Mouse (Mus musculus): ENCODE results near the gene Umodl1. TPM values are rescaled to one million over a fixed set of nuclear protein-coding genes. Genes with fewer than 3 reads are reported as not detected.
A peak's percentile ranks its signal among the peaks of the same experiment; 100 is the strongest.

Gene Umodl1
- polyA plus RNA-seq (2016; fragmentation: Nextera tagmentation; extraction: Ambion mirVana) = 0.52 TPM in 1 of 2 replicates, not detected in the other

DNA sequence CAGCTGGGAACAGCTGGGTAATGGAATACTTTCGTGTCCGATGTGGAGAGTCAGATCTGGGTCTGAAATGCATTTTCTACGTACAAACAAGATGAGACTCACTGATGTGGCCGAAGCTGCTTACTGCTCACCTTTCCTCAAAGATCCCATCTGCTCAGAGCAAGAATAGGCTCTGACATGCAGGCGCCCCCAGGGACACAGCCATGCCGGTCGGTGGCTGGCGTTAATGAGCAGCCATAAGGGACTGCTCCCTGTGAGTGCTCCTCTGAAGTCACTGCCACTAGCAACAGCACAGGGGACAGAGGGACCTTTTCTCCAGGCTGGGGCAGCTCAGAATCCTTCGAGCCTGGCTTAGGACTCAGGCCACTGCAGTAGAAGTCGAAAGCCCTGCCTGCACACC lies at the start of gene Umodl1:
TSS of gene Umodl1 (plus strand) at position 301 of the 400 bp plus-strand sequence.
- Histone ChIP-seq H3K9ac (no peak within 1 kb of the TSS), H3K27ac (peak within 1 kb of the TSS; percentile 1; the same call in 1 of the 2 replicates), H3K4me2 (replicated peaks) (no peak within 1 kb of the TSS), H3K27me3 (no peaks in the 10 kb centered on the region), H3K4me3 (no peak within 1 kb of the TSS), H3K36me3 (no peaks in the 10 kb centered on the region), H3K9me3 (replicated peaks) (no peaks in the 10 kb centered on the region), H3K4me1 (peaks cover 9% of the 10 kb centered on the region)
- 52% methylated on average over 10 of the region's 10 CpGs for WGBS
- no peak for ATAC-seq (ENCODE audit: low FRiP score)

DNA sequence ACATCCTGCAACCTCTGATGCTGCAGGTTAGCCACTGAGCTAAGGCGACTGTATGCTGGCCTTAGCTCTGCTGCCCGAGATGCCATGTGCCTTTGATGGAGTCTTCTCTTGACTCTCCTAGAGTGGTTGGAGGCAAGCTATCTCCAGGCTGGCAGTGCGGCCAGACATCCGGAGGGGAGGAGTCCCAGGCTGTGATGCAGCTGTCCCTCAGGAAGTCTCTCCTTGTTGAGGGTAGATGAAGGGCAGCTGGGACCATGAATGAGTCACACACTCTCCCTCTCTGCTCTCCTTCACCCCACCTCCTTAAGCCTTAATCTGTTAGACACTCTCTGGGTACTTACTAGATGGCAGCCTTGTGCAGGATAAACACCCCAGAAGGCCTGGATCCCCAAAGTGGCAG lies 46.9 kb upstream of the Umodl1 start:
- Histone ChIP-seq H3K9me3 (replicated peaks) (no peaks in the 10 kb centered on the region), H3K4me3 (no peak overlapping the region), H3K27ac (no peak overlapping the region), H3K27me3 (peaks cover 17% of the 10 kb centered on the region), H3K9ac (no peak overlapping the region), H3K4me1 (peaks cover 7% of the 10 kb centered on the region), H3K36me3 (no peaks in the 10 kb centered on the region), H3K4me2 (replicated peaks) (no peak overlapping the region)
- ATAC-seq (ENCODE audit: low FRiP score) = no peak
- 79% methylated on average over 4 of the region's 4 CpGs for WGBS

DNA sequence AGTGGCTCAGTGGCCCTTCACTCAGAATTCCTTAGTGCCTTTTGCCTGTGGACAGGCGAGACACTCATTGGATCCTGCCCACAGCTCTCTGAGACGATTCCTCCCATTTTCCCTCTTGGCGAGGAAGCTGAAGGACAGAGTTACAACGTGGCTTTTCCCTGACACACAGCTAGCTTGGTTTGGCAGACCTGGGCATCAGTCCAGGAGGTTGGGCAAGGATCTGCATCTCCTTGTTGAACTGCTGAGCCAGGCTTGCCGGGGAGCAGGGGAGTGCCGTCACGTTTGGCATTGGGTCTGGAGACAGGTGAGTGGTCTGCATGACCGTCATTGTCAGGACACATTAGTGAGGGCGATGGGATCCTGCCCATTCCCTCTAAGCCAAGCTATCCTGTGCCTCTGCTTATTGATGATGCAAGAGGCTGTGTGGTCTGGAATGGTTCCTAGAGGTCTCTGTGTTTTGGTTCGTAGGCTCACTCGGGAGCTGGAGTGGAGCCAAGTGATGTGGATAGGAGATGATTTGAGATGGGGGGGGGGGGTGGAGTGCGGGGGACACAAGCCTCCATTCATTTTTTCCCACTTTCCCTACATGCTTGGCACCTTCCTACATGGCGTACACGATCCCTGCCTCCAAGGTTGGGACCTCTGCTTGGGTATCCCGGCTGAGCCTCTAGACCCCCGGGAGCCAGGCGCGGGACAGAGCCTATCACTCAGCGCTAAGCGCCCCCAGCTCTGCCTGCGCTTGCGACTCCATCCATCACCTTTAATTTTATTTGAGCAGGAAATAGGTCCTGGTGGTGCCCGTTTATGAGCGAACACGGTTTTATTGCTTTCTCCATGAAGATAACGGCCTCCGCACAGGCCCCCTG lies 43.3 kb upstream of the Umodl1 start:
- no peak; the same call in 1 of the 2 replicates for ATAC-seq (ENCODE audit: low FRiP score)
- H3K27me3 ChIP-seq = 0 out of 2 replicates have a peak, but pooled peaks cover 4% of the 10 kb centered on the region
- H3K4me2 ChIP-seq (replicated peaks) = no peak overlapping the region
- H3K4me3 ChIP-seq = no peak overlapping the region
- no peaks in the 10 kb centered on the region for H3K36me3 ChIP-seq
- 77% methylated on average over 27 of the region's 27 CpGs for WGBS
- H3K4me1 ChIP-seq = peaks cover 7% of the 10 kb centered on the region
- no peak overlapping the region for H3K27ac ChIP-seq
- no peak overlapping the region for H3K9ac ChIP-seq
- H3K9me3 ChIP-seq (replicated peaks) = no peaks in the 10 kb centered on the region

DNA sequence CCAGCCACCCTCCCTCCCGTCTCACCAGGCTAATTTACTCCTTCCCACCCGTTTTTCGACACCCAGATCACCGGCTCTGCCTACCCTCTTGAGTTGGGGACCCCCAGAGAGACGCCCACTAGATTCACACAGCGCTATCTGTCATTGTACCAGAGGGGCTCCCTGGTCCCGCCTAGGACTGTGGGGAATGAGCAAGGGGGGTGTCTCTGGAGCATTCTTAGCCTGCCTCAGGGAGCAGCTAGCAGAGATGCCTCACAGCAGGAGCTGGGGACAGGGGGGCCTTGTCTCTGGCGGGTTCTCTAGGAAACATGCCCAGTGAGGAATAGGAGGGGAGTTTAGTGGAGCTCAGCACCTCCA lies 42.7 kb upstream of the Umodl1 start:
- no peak overlapping the region for H3K4me3 ChIP-seq
- ATAC-seq (ENCODE audit: low FRiP score) = 0 out of 2 replicates have a peak, but pooled peaks have one; percentile 32
- no peaks in the 10 kb centered on the region for H3K36me3 ChIP-seq
- H3K27me3 ChIP-seq = 0 out of 2 replicates have a peak, but pooled peaks cover 4% of the 10 kb centered on the region
- no peak overlapping the region for H3K9ac ChIP-seq
- WGBS = 50% methylated on average over 8 of the region's 8 CpGs
- no peak overlapping the region for H3K27ac ChIP-seq
- H3K4me1 ChIP-seq = peaks cover 7% of the 10 kb centered on the region
- no peak overlapping the region for H3K4me2 ChIP-seq (replicated peaks)
- no peaks in the 10 kb centered on the region for H3K9me3 ChIP-seq (replicated peaks)

DNA sequence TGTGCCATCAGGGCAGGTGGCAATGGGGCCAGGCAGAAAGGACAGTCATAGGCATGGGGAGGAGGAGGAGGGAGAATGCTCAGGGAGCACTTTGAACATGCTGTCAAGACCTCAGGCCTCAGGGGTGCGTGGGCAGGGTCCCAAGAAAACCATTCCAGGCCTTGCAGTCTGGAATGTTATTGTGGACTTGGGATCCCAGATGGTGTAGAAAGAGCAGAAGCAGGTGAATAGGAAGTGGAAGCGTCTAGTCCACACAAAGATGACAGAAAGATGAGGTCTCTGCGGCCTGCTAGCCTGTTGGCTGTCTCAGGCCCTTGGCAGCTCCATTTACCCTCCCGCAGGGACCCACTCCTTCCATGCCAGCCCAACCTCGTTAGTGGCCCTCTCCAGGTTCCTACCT lies 41.9 kb upstream of the Umodl1 start:
- Histone ChIP-seq H3K9ac (no peak overlapping the region), H3K9me3 (replicated peaks) (no peaks in the 10 kb centered on the region), H3K27me3 (0 out of 2 replicates have a peak, but pooled peaks cover 4% of the 10 kb centered on the region), H3K36me3 (no peaks in the 10 kb centered on the region), H3K27ac (no peak overlapping the region), H3K4me2 (replicated peaks) (no peak overlapping the region), H3K4me3 (no peak overlapping the region), H3K4me1 (peaks cover 7% of the 10 kb centered on the region)
- WGBS = 78% methylated on average over 5 of the region's 5 CpGs
- ATAC-seq (ENCODE audit: low FRiP score) = no peak

DNA sequence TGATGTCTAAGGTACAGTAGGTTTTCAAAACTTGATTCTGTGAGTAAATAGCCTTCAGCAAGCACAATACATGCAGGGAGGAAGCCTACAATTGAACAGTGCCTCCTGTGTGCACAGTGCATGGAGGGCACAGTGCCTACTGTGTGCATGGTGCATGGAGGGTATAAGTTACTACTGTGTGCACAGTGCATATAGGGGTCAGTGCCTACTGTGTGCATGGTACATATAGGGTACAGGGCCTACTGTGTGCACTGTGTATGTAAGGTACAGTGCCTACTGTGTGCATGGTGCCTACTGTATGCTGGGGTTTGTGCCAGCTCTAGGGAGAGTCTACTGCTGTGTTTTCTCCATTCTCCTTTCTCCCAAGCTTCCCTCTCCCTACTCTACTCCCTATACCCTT lies 40.2 kb upstream of the Umodl1 start:
- H3K27ac ChIP-seq = no peak overlapping the region
- ATAC-seq (ENCODE audit: low FRiP score) = no peak
- H3K4me3 ChIP-seq = no peak overlapping the region

DNA sequence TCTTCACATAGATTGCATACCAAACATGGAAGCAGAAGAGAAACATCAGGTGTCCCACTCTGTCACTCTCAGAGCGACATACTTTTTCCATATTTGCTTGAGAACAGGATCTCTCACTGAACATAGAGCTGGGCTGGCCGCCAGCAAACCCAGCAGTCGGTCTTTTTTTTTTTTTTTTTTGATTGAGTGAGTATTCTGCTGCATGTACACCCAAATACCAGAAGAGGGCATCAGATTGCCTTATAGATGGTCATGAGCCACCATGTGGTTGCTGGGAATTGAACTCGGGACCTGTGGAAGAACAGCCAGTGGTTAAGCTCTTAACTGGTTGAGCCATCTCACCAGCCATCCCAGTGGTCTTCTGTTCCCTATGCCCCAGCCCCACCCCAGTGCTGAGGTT lies 30.9 kb upstream of the Umodl1 start:
- no peak overlapping the region for H3K4me3 ChIP-seq
- no peak overlapping the region for H3K9ac ChIP-seq
- no peaks in the 10 kb centered on the region for H3K27me3 ChIP-seq
- no peak for ATAC-seq (ENCODE audit: low FRiP score)
- H3K4me1 ChIP-seq = no peaks in the 10 kb centered on the region
- H3K27ac ChIP-seq = no peak overlapping the region
- WGBS = 65% methylated on average over 4 of the region's 4 CpGs
- H3K36me3 ChIP-seq = no peaks in the 10 kb centered on the region
- H3K4me2 ChIP-seq (replicated peaks) = no peak overlapping the region
- H3K9me3 ChIP-seq (replicated peaks) = no peaks in the 10 kb centered on the region

More for the DNA sequence above, 40.2 kb upstream of the Umodl1 start:
- Histone ChIP-seq H3K4me1 (peaks cover 7% of the 10 kb centered on the region), H3K9ac (no peak overlapping the region), H3K27me3 (0 out of 2 replicates have a peak, but pooled peaks cover 2% of the 10 kb centered on the region), H3K36me3 (no peaks in the 10 kb centered on the region), H3K9me3 (replicated peaks) (no peaks in the 10 kb centered on the region), H3K4me2 (replicated peaks) (no peak overlapping the region)

DNA sequence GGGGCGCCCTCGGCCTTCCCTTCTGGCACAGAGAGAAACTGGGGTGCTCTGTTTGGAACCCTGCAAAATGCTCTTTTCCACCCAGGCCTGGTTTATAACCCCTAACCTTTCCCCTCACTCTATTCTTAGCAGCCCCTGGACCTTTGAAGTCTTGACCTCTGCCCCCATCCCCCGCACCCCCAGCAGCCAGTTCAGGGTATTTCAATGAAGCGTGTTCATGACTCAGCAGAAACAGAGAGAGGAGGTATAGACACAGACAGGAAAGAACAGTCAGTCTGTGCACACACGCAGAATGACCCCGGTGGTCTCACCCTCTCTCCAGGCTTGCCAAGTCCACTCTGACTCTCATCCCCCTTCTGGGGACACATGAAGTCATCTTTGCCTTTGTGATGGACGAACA lies 23.6 kb upstream of the Umodl1 start:
- no peaks in the 10 kb centered on the region for H3K9me3 ChIP-seq (replicated peaks)
- no peaks in the 10 kb centered on the region for H3K36me3 ChIP-seq
- no peak overlapping the region for H3K4me2 ChIP-seq (replicated peaks)
- H3K27me3 ChIP-seq = no peaks in the 10 kb centered on the region
- 81% methylated on average over 7 of the region's 7 CpGs for WGBS
- no peak overlapping the region for H3K9ac ChIP-seq
- no peak overlapping the region for H3K4me3 ChIP-seq
- H3K4me1 ChIP-seq = no peaks in the 10 kb centered on the region
- ATAC-seq (ENCODE audit: low FRiP score) = no peak
- no peak overlapping the region for H3K27ac ChIP-seq

DNA sequence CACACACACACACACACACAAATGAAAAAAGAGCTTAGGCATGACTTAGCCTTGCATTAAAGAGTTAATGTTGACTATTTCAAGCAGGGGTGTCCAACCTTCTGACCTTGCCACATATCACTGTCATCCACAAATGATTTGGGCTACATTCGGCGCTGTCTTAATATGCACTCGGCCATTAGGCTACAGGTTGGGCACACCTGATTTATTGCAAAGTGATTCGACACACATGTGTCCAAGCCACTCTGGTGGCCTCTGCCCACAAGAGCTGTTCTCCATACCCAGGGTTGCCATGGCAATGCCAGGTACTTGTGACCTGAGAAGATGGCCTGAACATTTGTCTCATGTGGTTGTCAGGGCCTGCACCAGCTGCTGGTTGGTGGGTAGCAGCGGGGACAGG lies 21.6 kb upstream of the Umodl1 start:
- no peak overlapping the region for H3K27ac ChIP-seq
- no peak overlapping the region for H3K9ac ChIP-seq
- no peaks in the 10 kb centered on the region for H3K36me3 ChIP-seq
- no peak for ATAC-seq (ENCODE audit: low FRiP score)
- WGBS = 84% methylated on average over 5 of the region's 5 CpGs
- H3K4me1 ChIP-seq = no peaks in the 10 kb centered on the region
- no peaks in the 10 kb centered on the region for H3K27me3 ChIP-seq
- no peak overlapping the region for H3K4me2 ChIP-seq (replicated peaks)
- H3K9me3 ChIP-seq (replicated peaks) = no peaks in the 10 kb centered on the region
- H3K4me3 ChIP-seq = no peak overlapping the region

DNA sequence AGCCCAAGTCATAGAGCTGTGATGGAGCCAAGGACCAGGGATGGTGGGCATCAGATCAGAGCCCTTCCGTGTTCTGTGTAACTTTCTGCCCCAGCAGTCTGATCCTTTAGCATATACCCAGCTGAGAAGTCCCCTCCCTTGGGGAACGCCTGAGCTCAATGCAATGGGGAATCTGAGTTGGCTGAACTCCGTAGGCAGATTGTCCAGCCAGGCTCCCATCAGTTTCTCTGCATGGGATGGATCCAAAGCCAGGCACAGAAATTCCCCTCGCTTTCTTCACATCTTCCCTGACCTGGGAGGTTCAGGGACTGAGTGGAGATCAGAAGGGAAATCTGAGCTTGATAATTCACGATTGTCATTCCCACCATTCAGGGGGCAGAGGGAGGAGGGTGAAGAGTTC lies 19.1 kb upstream of the Umodl1 start:
- 55% methylated on average over 5 of the region's 5 CpGs for WGBS
- Histone ChIP-seq H3K4me3 (no peak overlapping the region), H3K4me2 (replicated peaks) (no peak overlapping the region), H3K9ac (no peak overlapping the region), H3K4me1 (no peaks in the 10 kb centered on the region), H3K27me3 (no peaks in the 10 kb centered on the region), H3K36me3 (no peaks in the 10 kb centered on the region), H3K27ac (no peak overlapping the region), H3K9me3 (replicated peaks) (no peaks in the 10 kb centered on the region)
- ATAC-seq (ENCODE audit: low FRiP score) = no peak

DNA sequence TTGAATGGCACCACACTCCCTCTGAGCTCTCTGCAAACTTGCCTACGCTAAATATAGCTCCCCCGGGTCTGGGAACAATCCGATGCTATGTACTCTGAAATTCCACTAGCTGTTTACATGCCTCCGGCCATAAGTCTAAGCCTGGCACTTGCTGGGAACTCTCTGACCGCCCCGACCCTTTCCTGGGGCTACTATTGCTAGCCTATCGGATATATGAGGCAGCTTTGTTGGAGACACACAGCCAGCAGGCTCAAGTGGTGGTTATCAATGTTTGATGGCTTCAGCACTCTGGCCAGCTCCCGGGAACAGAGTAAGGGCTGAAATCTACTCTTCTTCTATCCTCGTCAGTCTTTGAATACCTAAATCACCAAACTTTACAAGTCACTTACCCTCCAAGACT lies 15.9 kb upstream of the Umodl1 start:
- no peak overlapping the region for H3K4me3 ChIP-seq
- H3K27me3 ChIP-seq = no peaks in the 10 kb centered on the region
- no peak overlapping the region for H3K27ac ChIP-seq
- no peaks in the 10 kb centered on the region for H3K9me3 ChIP-seq (replicated peaks)
- H3K4me1 ChIP-seq = no peaks in the 10 kb centered on the region
- H3K9ac ChIP-seq = no peak overlapping the region
- no peaks in the 10 kb centered on the region for H3K36me3 ChIP-seq
- no peak for ATAC-seq (ENCODE audit: low FRiP score)
- H3K4me2 ChIP-seq (replicated peaks) = no peak overlapping the region
- 66% methylated on average over 9 of the region's 9 CpGs for WGBS

DNA sequence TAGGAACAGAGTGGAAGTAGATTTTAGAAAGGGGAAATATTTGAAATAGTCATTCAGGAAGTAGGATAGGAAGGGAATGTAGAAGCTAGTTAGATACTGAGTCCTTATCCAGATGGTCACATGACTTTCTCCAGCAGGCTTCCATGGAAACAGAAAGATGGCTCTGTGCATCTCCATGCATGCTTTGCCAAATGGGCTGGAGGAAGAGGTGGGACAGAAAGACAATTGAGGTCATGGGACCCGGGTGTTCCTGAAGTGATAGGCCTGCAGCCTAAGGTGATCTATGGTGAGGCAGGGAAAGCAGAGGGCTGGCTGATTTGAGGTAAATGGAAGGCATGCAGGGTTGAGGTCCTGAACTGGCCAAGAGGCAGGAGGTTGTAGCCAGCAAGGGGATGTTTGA lies 6.1 kb upstream of the Umodl1 start:
- Histone ChIP-seq H3K4me3 (no peak overlapping the region), H3K4me1 (peaks cover 3% of the 10 kb centered on the region; the same call in 1 of the 2 replicates), H3K9ac (no peak overlapping the region), H3K4me2 (replicated peaks) (no peak overlapping the region), H3K36me3 (no peaks in the 10 kb centered on the region), H3K9me3 (replicated peaks) (no peaks in the 10 kb centered on the region), H3K27me3 (no peaks in the 10 kb centered on the region), H3K27ac (no peak overlapping the region)
- no peak for ATAC-seq (ENCODE audit: low FRiP score)
- WGBS = 43% methylated on average over 1 of the region's 1 CpGs

DNA sequence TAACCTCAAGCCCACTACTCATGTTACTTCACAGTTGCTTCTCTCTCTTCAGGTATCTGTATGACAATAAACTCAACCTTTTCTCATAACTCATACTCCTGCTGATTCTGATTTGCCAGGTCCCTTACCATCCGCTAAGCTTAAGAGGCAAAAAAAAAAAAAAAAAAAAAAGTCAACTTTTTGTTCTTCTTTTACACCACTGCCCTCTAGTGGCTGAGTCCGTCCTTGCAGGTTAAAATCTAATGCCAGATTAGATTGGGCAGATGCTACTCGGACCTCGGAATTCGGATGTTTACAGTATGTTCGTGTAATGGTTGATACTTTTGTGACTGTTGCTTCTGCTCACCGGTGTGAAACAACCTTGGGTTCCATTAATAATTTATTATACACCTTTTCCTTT lies 3.7 kb upstream of the Umodl1 start:
- no peaks in the 10 kb centered on the region for H3K27me3 ChIP-seq
- H3K9ac ChIP-seq = no peak overlapping the region
- no peak overlapping the region for H3K4me2 ChIP-seq (replicated peaks)
- ATAC-seq (ENCODE audit: low FRiP score) = no peak
- no peak overlapping the region for H3K4me3 ChIP-seq
- no peaks in the 10 kb centered on the region for H3K36me3 ChIP-seq
- no peaks in the 10 kb centered on the region for H3K9me3 ChIP-seq (replicated peaks)
- peaks cover 9% of the 10 kb centered on the region for H3K4me1 ChIP-seq
- 13% methylated on average over 7 of the region's 7 CpGs for WGBS
- H3K27ac ChIP-seq = no peak overlapping the region
